Mouse (Mus musculus) liver, adult 2 months (tissue): ENCODE results near the gene Spint3. TPM values are rescaled to one million over a fixed set of nuclear protein-coding genes. Genes with fewer than 3 reads are reported as not detected.

Experiments used
- DNase-seq: peaks from one replicate; pipeline ENCODE4 v3.0.0-alpha.2; 2011; ENCODE audit warnings: low read depth, low spot score; ENCODE audit errors: extremely low read depth
- H3K27ac ChIP-seq: fragments of 200-500 bp; replicated peaks from 2 replicates; pipeline ENCODE4 v1.5.1; 2012; ENCODE audit warnings: low read depth, mild to moderate bottlenecking, control low read depth, inconsistent platforms, low read length; ENCODE audit not compliant: insufficient read depth
- H3K27me3 ChIP-seq: fragments of 200-500 bp; 2 replicates; pipeline ENCODE4 v1.6.1; 2012; ENCODE audit warnings: mild to moderate bottlenecking, moderate library complexity, low read length, inconsistent platforms; ENCODE audit not compliant: control insufficient read depth, insufficient read depth
- H3K36me3 ChIP-seq: fragments of 200-500 bp; 2 replicates; pipeline ENCODE4 v1.6.1; 2012; ENCODE audit warnings: low read length, inconsistent platforms; ENCODE audit not compliant: control insufficient read depth, insufficient read depth
- H3K4me1 ChIP-seq: fragments of 200-500 bp; 2 replicates; pipeline ENCODE4 v1.6.1; 2011; ENCODE audit warnings: low read length; ENCODE audit not compliant: control insufficient read depth, insufficient read depth
- H3K4me3 ChIP-seq: fragments of 200-500 bp; 2 replicates; pipeline ENCODE4 v1.5.1; 2011; ENCODE audit warnings: low read depth, mild to moderate bottlenecking, control low read depth, low read length, moderate library complexity; ENCODE audit not compliant: insufficient read depth
- H3K79me2 ChIP-seq: fragments of 200-500 bp; 2 replicates; pipeline ENCODE4 v1.6.1; 2012; ENCODE audit warnings: inconsistent platforms, mild to moderate bottlenecking, low read length, moderate library complexity; ENCODE audit not compliant: control insufficient read depth, insufficient read depth
- H3K9ac ChIP-seq: fragments of 200-500 bp; 2 replicates; pipeline ENCODE4 v1.6.1; 2012; ENCODE audit warnings: low read depth, mild to moderate bottlenecking, control low read depth, inconsistent platforms, low read length
- CTCF ChIP-seq: fragments of 200-500 bp; IDR thresholded peaks from 2 replicates; pipeline ENCODE4 v1.5.1; 2011; ENCODE audit warnings: low read depth, low read length, control low read depth
- POLR2A ChIP-seq: fragments of 200-500 bp; IDR thresholded peaks from 2 replicates; pipeline ENCODE4 v1.6.1; 2011; ENCODE audit warnings: low read length, control low read depth; ENCODE audit not compliant: insufficient read depth; ENCODE audit errors: extremely low read depth
- WGBS: fragments of 180-500 bp; shearing (Covaris S2); methylation state at CpG from one replicate; pipeline ENCODE4 v1.1.7; 2018; 5-methylcytosine and 5-hydroxymethylcytosine counted together
- polyA plus RNA-seq: library from polyadenylated mRNA; depleted of rRNA; stranded (reverse); fragments of >200 nt; gene quantifications from 2 replicates; pipeline ENCODE4 v1.2.3, GENCODE M21; 2012
- total RNA-seq: library from RNA; depleted of rRNA; stranded (reverse); fragments of >200 nt; gene quantifications from 2 replicates; pipeline ENCODE4 v1.2.3, GENCODE M21; 2014

Gene Spint3
- total and polyA plus RNA-seq, 2 experiments = not detected

DNA sequence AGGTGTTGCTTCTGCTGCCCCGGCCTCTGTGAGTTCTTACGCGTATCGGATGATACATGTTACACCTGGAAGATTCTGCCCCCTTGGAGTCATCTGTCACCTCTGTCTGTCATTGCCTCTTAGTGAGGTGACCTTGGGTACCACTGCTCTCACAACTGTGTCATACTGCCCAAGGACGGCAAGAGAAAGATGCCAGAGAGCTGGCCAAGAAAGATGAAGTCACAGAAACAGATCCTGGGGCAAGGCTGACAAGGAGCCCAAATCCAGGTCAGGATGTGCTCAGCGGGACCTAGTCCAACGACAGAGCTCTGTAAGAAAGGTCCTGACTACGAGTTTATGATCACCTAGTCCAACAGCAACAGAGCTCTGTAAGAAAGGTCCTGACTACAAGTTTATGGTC lies 13.2 kb downstream of the Spint3 start:
- H3K27ac ChIP-seq = no peak overlapping the region
- H3K9ac ChIP-seq = no peak overlapping the region
- no peaks in the 10 kb centered on the region for H3K36me3 ChIP-seq
- TF ChIP-seq POLR2A (no peak), CTCF (no peak)
- peaks cover 5% of the 10 kb centered on the region for H3K4me1 ChIP-seq
- 91% methylated on average over 8 of the region's 8 CpGs for WGBS
- no peak for DNase-seq
- no peak overlapping the region for H3K4me3 ChIP-seq
- no peaks in the 10 kb centered on the region for H3K79me2 ChIP-seq
- no peaks in the 10 kb centered on the region for H3K27me3 ChIP-seq

DNA sequence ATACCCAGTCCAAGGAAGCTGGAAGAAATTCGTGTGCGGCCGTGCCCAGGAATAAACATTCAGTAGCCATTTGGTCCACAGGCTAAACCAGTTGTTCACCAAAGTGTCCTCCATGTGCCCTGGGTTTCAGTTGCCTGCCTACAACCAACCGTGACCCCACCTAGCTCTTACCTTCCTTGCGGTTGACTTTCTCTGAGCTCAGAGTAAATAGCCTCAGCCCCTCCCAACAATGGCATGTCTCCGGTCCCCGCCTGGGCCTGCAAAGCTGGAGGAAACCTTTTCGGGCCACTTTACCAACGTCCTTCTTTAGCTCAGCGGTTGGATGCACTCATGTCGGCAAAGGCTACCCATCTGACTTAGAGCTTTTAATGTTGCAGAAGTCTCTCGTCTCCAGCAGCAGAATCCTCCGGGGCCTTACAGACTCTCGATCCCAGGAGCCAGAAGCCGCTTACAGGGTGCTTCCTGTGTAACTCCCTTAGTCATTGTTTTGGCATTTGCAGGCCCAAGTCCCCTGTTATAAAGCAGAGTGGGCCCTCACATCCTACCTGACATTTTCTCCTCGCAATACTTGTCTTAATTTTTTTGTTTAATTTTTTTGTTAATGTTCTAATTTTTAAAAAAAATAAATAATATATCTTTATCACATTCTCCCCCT lies 14.1 kb downstream of the Spint3 start:
- TF ChIP-seq CTCF (no peak), POLR2A (no peak)
- Histone ChIP-seq H3K4me1 (peaks cover 5% of the 10 kb centered on the region), H3K27ac (no peak overlapping the region), H3K4me3 (no peak overlapping the region), H3K79me2 (no peaks in the 10 kb centered on the region), H3K36me3 (no peaks in the 10 kb centered on the region), H3K9ac (no peak overlapping the region), H3K27me3 (no peaks in the 10 kb centered on the region)
- no peak for DNase-seq
- 54% methylated on average over 16 of the region's 16 CpGs for WGBS

DNA sequence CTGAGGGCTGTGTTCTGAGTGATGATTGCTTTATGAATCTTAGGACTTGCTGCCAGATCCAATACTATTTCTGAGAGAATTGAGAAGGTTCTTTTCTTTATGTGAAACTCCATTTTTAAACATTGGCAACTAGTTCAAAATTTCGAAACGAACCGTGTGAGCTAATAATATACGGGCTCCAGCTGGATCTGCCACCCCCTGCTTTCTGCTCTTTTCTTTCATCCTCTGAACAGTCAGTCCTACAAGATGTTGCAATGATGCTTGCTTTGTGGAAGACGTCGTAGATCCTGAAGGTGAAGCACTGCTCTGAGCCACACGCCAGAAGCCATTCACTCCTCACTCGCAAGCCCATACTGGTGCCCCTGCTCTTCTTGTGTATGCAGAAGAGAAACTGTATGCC lies 14.8 kb downstream of the Spint3 start:
- Histone ChIP-seq H3K79me2 (no peaks in the 10 kb centered on the region), H3K27ac (no peak overlapping the region), H3K36me3 (no peaks in the 10 kb centered on the region), H3K27me3 (no peaks in the 10 kb centered on the region), H3K4me3 (no peak overlapping the region), H3K4me1 (peaks cover 5% of the 10 kb centered on the region), H3K9ac (no peak overlapping the region)
- DNase-seq = no peak
- 66% methylated on average over 8 of the region's 8 CpGs for WGBS
- TF ChIP-seq POLR2A (no peak), CTCF (no peak)

DNA sequence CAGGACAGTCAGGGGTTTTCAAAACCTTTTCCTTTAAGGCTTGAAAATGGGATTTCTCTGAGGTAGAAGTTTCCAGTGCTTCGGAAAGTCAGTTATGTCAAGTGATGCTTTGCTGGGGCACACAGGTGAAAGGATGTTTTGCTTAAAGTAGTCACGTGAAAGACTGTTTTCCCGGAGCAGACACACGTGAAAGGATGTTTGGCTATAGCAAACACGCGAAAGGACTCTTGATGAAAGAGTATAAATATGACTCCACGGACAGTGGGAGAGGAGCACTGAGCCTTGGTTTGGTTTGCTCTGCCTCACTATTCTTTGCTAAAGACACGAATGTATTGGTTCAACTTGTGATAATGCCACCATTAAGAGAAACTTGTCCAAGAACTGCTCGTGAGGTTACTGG lies 21.8 kb downstream of the Spint3 start:
- no peaks in the 10 kb centered on the region for H3K36me3 ChIP-seq
- H3K4me1 ChIP-seq = no peaks in the 10 kb centered on the region
- no peak for DNase-seq
- H3K9ac ChIP-seq = no peak overlapping the region
- peaks cover 6% of the 10 kb centered on the region; the same call in 1 of the 2 replicates for H3K27me3 ChIP-seq
- TF ChIP-seq POLR2A (no peak), CTCF (no peak)
- no peaks in the 10 kb centered on the region for H3K79me2 ChIP-seq
- no peak overlapping the region for H3K4me3 ChIP-seq
- no peak overlapping the region for H3K27ac ChIP-seq
- 81% methylated on average over 9 of the region's 9 CpGs for WGBS

DNA sequence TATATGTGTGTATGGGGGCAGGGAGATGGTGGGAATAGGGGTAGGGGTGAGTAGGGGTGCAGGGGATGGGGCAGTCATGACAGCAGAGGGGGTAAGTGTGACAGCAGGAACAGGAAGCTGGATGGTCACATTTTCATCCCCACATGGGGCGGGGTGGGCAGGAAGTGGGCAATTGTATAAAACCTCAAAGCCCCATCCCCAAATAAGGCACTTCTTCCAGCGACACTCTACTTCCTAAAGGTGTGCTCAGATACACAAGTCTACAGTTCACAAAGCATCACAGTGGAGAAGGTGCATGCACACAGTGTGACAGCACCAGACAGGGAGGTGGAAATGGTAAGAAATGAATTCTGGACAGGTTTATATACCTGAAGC lies 22.4 kb downstream of the Spint3 start:
- WGBS = 80% methylated on average over 2 of the region's 2 CpGs
- DNase-seq = no peak

More for the DNA sequence above, 22.4 kb downstream of the Spint3 start:
- Histone ChIP-seq H3K4me1 (no peaks in the 10 kb centered on the region), H3K27ac (no peak overlapping the region), H3K27me3 (peaks cover 6% of the 10 kb centered on the region; the same call in 1 of the 2 replicates), H3K9ac (no peak overlapping the region), H3K79me2 (no peaks in the 10 kb centered on the region), H3K36me3 (no peaks in the 10 kb centered on the region), H3K4me3 (no peak overlapping the region)
- TF ChIP-seq CTCF (no peak), POLR2A (no peak)
